Mouse (Mus musculus): Measurements from ENCODE around the gene Mettl6.

DNA sequence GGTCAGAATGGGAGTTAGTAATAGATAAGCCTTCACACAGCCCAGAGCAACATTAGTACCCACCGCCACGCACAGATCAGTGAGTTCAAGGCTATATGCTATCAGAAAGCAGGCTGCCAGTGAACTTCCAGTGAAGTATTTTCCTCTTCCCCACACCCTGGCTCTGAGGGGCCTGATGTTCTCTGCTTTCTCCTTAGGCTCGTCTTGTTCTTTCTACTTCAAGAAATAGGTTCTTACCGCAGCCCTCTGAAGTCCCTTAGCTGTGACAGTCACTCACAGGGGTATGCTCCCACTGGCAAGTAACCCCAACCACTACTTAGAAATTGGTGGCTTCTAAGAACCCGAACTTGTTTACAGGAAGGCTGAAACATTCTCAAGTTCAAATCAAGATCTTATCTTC is 61.7 kb downstream of the Mettl6 start:
- TF ChIP-seq POLR2A (IDR thresholded peaks at IDR 0.05; ENCODE audit: low read depth, low read length) (no peak), CTCF (IDR thresholded peaks at IDR 0.05; ENCODE audit: extremely low read depth, insufficient read length, insufficient replicate concordance, low read depth, low read length) (no peak)
